Mouse (Mus musculus) kidney, adult 9 months (tissue): ENCODE results near the gene Ccp110.

Experiments used
- DNase-seq: peaks from one replicate; pipeline ENCODE4 v3.0.0; 2022

Ccp110 gene

GRCm38 (mm10) chr7:118712228-118713173, at the start of gene Ccp110:
Ccp110 (plus strand) TSS chr7:118712552.
- DNase-seq = peak; percentile 97

- DNase-seq = no peak
Measured at GRCm38 (mm10) chr7:118667773-118668172, 44.6 kb upstream of the Ccp110 start.

GRCm38 (mm10) chr7:118670142-118670541, 42.2 kb upstream of the Ccp110 start:
- DNase-seq = no peak

GRCm38 (mm10) chr7:118676826-118677225, 35.5 kb upstream of the Ccp110 start:
- DNase-seq = no peak

- DNase-seq = peak; percentile 74
Measured at GRCm38 (mm10) chr7:118688199-118688598, 24.2 kb upstream of the Ccp110 start.

GRCm38 (mm10) chr7:118689088-118689487, 23.3 kb upstream of the Ccp110 start:
- no peak for DNase-seq

GRCm38 (mm10) chr7:118691287-118691686, 21.1 kb upstream of the Ccp110 start:
- DNase-seq = no peak

GRCm38 (mm10) chr7:118696146-118696545, 16.2 kb upstream of the Ccp110 start:
- no peak for DNase-seq

- DNase-seq = no peak
Measured at GRCm38 (mm10) chr7:118697168-118697567, 15.2 kb upstream of the Ccp110 start.

GRCm38 (mm10) chr7:118698882-118699281, 13.5 kb upstream of the Ccp110 start:
- no peak for DNase-seq

GRCm38 (mm10) chr7:118703144-118703561, 9.2 kb upstream of the Ccp110 start:
- peak; percentile 37 for DNase-seq

GRCm38 (mm10) chr7:118704001-118704850, 8.1 kb upstream of the Ccp110 start:
- DNase-seq = peak; percentile 14

- DNase-seq = peak; percentile 98
Measured at GRCm38 (mm10) chr7:118705101-118705961, 7.0 kb upstream of the Ccp110 start, which contains the start of gene Gde1. Gde1 (minus strand) TSS chr7:118705778.

- DNase-seq = no peak
Measured at GRCm38 (mm10) chr7:118706051-118706450, 6.3 kb upstream of the Ccp110 start.

GRCm38 (mm10) chr7:118706488-118706887, 5.9 kb upstream of the Ccp110 start:
- no peak for DNase-seq

GRCm38 (mm10) chr7:118707216-118707615, 5.1 kb upstream of the Ccp110 start:
- peak; percentile 6 for DNase-seq

- DNase-seq = peak; percentile 67
Measured at GRCm38 (mm10) chr7:118708002-118708401, 4.3 kb upstream of the Ccp110 start.

- no peak for DNase-seq
Measured at GRCm38 (mm10) chr7:118710776-118711175, 1.6 kb upstream of the Ccp110 start.

- no peak for DNase-seq
Measured at GRCm38 (mm10) chr7:118714873-118715272, 2.5 kb downstream of the Ccp110 start.

- no peak for DNase-seq
Measured at GRCm38 (mm10) chr7:118718066-118718465, 5.7 kb downstream of the Ccp110 start.

GRCm38 (mm10) chr7:118723927-118724326, 11.6 kb downstream of the Ccp110 start:
- no peak for DNase-seq

- DNase-seq = no peak
Measured at GRCm38 (mm10) chr7:118725459-118725858, 13.1 kb downstream of the Ccp110 start.
